Mouse (Mus musculus): ENCODE measurements at regions not wholly inside any gene's neighbourhood (a gene's known extent, or its start where the extent isn't known, plus 50 kb on each side); places are given as distances from the start of the nearest gene placed in this dataset.
"Not testable (repeated sequence)": the region's sequence is repeated elsewhere in the genome, so short reads cannot be mapped to it uniquely, and the experiment has no call there.

- no peak for DNase-seq
Observed at GRCm38 (mm10) chr3:20892916-20893430, 526.0 kb upstream of the Agtr1b start.

DNA sequence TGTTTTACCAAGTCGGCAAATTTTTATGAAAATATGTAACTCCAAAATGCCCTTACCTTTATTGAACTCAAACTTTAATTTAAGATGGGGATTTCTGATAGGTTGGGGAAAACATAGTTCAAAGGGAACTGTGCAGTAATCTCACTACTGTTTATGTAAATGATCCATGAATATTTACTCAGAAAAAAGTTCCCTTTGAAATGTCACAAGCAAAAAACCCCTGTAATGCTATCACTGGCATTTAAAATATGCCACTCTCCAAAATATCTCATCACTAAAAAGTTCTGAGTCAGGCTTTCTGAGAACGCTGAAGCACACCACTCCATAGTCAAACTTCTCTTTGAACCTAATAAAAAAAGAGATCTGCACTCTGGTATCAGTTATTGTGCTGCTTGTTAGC, 497.3 kb upstream of the Agtr1b start:
- no peak for DNase-seq

DNA sequence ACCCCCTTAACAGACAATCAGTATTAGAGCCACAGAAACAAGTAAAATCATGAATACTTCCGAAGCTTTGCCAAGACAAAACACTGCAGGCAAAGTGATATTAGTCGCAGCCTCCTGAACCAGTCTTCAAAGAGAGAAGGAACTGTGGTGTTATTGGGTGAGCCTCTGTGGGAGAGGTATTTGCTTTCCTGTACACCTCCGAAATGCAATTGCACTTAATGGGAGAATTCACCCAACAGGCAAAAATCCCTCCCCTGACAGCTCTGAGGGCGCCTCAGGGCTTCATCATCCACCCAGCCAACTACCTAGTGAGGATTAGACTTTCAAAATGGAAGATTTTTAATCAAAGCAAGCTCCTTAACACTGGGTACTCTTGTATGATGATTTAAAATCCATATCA, 464.1 kb upstream of the Agtr1b start:
- no peak for DNase-seq

DNA sequence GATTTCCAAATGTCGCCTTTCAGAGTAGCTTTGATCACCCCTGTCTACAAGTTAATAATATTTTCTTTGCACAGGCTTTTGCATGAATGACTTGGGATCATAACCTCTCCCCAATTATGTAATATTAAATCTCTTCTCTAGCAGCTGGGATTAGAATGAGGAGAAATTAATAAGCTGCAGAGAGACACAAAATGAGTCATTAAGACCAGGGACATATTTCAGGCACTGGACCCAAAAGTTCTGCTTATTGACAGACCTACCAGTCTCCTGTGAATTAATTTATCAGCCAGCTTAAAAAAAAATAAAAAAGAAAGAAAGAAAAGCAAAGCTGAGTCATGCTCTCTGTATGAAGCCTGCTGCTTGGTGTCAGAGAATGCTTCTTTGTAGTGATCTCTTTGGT, 462.4 kb upstream of the Agtr1b start:
- DNase-seq: no peak

DNA sequence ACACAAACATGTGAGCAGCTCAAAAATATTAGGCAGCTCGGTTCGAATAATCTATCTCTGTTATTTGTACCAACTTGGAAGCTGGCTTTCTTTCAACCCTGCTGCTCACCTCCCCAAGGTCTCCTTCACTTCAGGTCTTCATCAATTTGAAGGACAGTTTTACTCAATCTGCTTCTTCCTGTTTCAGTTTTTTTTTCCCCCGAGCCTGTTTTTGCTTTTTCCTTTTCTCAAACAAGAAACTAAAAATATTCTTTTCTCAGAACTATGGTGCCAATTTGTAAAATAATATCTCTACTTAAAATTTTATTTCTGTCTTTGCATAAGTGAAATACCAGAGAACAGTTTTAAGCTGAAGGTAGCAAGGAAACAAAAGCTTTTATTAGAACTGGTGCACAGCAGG, 461.8 kb upstream of the Agtr1b start:
- DNase-seq: no peak

- no peak for DNase-seq
Observed at GRCm38 (mm10) chr3:20825661-20826334, 458.8 kb upstream of the Agtr1b start.

DNA sequence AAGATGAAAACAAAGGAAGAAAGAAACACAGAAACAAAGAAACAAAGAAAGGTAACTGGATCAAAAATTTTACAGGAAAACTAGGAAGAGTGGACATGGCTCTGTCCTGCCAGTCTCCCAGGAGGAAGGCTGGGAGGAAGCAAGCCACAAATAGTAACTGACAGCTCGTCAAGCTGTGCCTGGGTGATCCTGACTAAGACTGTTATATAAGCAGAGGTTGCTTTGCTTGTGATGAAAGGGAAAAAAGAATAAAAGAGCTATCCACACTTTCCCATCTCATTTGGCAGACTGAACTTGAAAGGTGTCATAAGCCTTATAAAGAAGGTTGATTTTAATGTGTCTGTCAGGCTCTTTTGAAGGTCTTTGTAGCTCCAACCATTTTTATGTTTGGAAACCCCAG, 455.2 kb upstream of the Agtr1b start:
- DNase-seq: peak; percentile 75

DNA sequence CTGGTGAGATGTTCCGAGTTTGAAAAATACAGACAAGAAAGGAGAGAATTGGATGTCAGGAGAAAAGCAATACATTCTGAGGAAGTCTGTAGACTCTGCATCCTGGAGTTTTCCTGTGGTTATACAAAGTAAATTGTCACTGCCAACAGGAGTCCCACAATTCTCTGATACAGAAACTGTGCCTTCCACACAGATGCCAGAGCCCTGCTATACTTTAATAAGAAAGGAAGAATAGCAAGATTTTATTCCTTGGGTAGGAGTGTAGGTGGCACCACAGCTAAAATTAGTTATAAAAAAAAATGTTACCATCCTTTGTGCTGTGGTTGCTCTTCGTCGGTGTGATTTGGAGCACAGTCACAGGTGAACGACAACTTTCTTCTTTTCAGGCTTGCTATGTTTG, 454.7 kb upstream of the Agtr1b start:
- no peak for DNase-seq

DNA sequence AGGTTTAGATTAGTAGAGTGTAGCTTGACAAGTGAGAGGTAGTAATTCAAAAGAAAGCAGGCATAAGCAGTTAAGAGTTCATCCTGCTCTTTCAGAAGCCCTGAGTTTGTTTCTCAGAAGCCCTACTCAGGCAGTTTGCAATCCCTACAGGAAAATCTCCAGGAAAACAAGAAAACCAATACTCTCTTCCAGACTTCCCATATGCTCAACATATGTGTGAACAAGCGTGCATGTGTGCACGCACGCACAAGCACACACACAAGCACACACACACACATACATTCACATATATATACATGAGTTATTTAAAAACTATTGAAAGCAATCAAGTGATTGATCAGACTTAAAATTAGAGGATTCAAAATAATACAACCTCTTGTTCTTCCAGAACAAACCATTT, 453.1 kb upstream of the Agtr1b start:
- DNase-seq: no peak

DNA sequence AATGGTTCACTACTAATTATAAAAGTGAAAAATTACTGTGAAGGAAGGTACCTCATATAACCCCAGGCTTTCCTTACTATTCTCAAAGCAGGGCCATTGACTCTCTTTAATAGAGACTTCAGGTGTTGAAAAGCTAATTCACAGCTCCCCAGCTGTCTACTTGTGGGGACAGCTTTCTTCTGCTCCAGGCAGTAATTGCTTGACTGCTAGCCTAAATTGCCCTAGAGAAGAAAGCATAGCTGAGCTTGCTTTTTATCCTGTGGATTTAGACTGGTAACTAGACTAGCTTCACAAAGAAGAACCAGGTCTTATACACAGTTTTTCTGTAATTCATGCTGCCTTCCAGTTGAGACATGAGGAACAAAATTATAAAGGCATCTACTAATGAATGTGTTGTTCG, 452.6 kb upstream of the Agtr1b start:
- DNase-seq: no peak

DNA sequence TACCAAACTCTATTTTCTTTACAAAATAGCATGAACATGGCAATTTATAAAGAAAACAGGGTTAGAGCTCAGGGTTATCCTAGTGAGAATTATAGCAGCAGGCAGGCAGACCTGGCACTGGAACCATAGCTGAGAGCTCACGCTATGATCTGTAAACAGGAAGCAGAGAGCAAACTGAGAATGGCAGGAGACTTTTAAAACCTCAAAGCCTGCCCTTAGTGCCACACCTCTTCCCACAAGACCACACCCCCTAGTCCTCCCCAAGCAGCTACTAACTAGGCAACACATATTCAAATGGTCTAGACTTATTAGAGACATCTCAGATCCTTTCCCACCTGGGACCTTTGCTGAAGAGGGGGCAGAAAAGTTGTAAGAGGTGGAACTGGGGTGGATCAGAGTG, 449.6 kb upstream of the Agtr1b start:
- no peak for DNase-seq

- DNase-seq: peak; percentile 30
Observed at GRCm38 (mm10) chr3:20794256-20794655, 427.3 kb upstream of the Agtr1b start.

DNA sequence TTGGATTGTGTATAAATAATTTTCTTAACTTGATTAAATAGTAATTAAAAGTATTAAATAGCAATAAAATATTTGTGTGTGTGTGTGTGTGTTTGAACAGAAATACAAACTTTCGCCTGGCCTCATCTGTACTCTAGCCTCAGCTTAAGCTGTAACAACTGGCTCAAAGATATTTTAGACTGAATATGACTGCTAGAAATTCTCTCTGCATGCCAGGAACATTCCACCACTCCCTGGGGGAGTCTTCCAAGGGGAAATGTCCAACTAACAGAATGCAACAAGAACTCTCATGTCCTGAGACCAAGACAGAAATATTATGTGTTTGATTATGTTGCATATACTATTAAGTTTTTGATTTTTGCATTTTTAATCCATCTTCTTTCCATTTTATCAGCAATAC, 425.5 kb upstream of the Agtr1b start:
- DNase-seq: no peak

DNA sequence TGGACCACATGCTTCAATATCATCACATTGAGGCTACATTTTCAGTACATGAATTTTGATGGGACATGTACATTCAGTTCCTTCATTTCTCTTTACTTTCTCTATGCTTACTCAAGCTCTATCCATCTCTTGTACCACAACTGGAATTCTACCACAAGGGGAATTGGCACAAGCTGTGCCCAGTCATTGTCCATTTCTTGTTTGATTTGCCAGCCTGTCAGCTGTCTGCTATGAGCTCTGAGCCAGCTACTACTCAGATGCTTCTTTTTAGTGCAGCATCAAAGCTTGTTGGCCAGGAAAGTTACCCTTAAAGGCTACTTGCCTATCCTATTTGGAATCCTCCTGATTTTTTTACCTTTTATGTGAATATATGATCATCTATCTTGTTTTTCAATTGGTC, 410.9 kb upstream of the Agtr1b start:
- no peak for DNase-seq

- DNase-seq: no peak
Observed at GRCm38 (mm10) chr3:20776964-20777304, 410.0 kb upstream of the Agtr1b start.

DNA sequence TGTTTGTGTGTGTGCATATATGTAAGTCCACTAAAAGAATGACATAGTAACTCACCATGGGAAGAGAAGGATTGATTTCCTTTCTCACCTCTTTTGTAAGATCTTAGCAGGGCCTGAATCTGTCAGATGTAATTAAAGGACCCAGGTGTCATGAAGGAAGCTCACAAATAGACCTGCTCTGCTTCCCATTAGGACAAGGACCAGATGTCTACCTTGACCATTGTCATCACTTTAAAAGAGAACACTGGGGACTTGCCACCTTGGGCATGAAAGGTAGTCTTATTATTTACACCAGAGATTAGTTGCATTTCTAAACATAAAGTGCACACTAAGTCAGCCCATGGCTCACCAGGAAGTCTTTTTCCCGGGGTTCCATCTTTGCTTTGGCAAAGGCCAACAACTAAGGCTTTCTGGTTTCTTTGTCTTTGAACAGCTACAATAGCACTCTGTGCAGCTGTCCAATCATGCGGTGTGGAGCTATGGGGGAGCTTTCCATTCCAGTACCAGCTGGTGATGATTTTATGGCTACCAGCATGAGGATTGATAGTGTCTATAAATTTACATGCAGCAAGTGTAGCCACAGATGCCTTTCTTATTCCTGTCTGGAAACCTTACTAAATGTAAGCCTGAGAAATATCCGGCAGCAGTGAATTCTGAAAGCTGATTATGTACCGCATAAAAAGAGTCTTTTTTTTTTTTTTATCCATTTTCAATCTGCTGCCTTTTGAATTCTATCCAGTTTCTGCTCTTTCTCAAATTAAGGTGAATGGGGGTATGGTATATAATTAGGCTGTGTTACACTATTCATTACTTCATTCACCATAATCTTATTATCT, 409.4 kb upstream of the Agtr1b start:
- no peak for DNase-seq

- no peak for DNase-seq
Observed at GRCm38 (mm10) chr3:20734302-20734701, 367.3 kb upstream of the Agtr1b start.

DNA sequence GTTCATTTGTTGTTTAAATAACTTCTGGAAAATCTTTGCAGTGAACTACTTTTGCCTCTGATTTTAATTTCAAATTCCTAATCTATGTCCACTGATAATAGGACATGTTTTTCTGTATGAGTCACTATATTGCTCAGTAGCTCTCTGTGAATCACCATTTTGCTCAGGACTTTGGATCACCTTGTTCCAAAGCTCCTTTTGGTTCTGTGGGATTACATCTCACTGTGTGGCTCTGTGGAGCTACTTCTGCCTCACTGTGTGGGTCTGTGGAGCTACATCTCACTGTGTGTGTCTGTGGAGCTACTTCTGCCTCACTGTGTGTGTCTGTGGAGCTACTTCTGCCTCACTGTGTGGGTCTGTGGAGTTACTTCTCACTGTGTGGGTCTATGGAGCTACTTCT, 365.0 kb upstream of the Agtr1b start:
- no peak for DNase-seq

- no peak for DNase-seq
Observed at GRCm38 (mm10) chr3:20730481-20730880, 363.5 kb upstream of the Agtr1b start.

- not testable (repeated sequence) for DNase-seq
Observed at GRCm38 (mm10) chr3:20729776-20730175, 362.8 kb upstream of the Agtr1b start.

DNA sequence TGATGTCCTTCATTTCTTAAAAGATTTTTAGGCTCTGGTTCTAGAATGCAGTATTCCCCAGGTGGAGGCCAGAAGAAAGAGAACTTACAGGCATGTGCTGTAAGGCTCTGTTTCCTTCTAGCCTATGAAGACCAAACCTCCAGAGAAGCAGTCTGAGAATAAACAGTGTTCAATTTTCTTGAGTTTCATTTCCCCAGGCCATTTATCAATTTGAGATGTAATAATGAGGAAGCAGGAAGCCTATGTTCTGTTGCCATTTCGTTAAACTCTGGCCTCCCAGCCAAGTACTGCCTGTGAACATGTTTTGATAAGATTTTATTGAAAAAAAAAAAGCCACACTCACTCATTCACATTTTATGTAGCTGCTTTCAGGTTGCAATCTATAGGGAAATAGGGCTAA, 347.7 kb upstream of the Agtr1b start:
- no peak for DNase-seq

DNA sequence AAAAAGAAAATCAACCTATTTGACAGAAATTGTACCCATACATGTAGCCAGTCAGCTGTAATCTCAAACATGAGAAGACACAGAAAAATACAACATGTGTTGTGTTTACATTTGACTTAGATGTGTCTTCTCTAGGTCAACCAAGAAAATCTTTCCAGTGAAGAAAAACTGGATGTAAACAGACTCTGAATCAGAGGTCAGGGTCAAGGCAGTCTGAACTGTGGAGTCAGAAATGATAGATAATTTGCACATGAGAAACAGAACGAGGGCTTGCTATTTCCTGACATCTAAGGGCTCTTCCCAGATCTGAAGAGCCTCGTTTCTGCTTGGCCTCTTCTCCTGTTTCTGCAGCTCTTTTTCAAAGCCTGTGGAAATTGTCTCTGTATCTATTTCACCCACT, 342.7 kb upstream of the Agtr1b start:
- no peak for DNase-seq

DNA sequence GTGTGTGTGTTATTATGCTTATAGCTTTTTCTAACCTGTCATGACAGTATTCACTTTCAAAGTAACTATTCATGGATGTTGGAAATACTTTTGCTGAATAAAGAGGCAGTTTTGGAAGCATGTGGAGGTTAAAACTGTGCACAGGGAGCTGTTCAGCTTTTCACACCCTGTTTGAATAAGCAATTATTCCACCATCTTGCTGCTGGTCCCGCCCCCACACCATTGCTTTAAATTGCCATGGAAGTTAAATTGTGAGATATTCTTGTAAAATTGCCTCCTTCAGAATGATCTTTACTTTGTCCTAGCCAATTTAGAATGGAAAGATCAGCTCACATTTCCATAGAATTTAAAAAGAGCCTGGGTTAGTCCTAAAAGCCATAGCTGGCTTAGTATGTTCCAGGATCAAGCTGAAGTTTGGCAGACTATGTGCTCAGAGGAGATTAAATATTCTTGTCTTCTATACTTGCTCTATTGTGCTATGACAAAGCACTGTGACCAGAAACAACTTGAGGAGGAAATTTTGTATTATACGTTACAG, 328.4 kb upstream of the Agtr1b start:
- DNase-seq: no peak

GRCm38 (mm10) chr3:20680944-20681494, 314.0 kb upstream of the Agtr1b start:
- DNase-seq: no peak
